In genomic region chr2:12011441-12011840, GRCm38 (mm10) we compare ENCODE assay signal across 15 mouse cellular contexts.
DNase-seq lines count a peak whose midpoint lies in the region; ATAC-seq and TF ChIP-seq lines count a peak whose summit lies in the region.
"Had no signal": no experiment of that assay in that cellular context is flagged by ENCODE, and none has a peak within 500 bp of the region (broad histone marks: within the 10 kb centered on the region; RNA-seq: fewer than 3 reads in every experiment).

No protein-coding gene starts in this region.

- no peak overlapping the region for H3K27ac ChIP-seq in hindbrain, postnatal 0 days
- H3K27ac ChIP-seq in hindbrain, embryonic 13.5 days, result no peak overlapping the region
- H3K27ac ChIP-seq in liver, embryonic 11.5 days (ENCODE audit: low read depth, low read length), result no peak overlapping the region
- H3K27ac ChIP-seq in liver, embryonic 12.5 days, result no peak overlapping the region
- peak overlapping the region; percentile 51 for H3K27ac ChIP-seq in heart, embryonic 13.5 days (replicated peaks)
- H3K27ac ChIP-seq: hindbrain, embryonic 15.5 days; macrophage; midbrain, embryonic 15.5 days; neural tube, embryonic 12.5 days; stomach, postnatal 0 days had no signal

- ATAC-seq in hindbrain, postnatal 0 days, result no peak; the same call in 1 of the 2 replicates
- ATAC-seq in hindbrain, embryonic 13.5 days (ENCODE audit: low FRiP score), result no peak
- peak; percentile 15; the same call in 1 of the 2 replicates for ATAC-seq in liver, embryonic 11.5 days (replicated peaks; ENCODE audit: low FRiP score)
- ATAC-seq in liver, embryonic 12.5 days, result no peak
- ATAC-seq in heart, embryonic 13.5 days (ENCODE audit: extremely low read depth, insufficient number of reproducible peaks, low FRiP score, low TSS enrichment), result no peak
- ATAC-seq in monocyte, adult 5-6 weeks (replicated peaks; ENCODE audit: insufficient number of reproducible peaks, low FRiP score, low TSS enrichment, poor library complexity, severe bottlenecking), result no peak
- ATAC-seq: forebrain, postnatal 0 days; midbrain, embryonic 15.5 days had no signal

- peak; percentile 4 for DNase-seq in hindbrain, postnatal 0 days (ENCODE audit: low spot score)
- no peak for DNase-seq in liver, embryonic 11.5 days (ENCODE audit: low spot score)
- DNase-seq in lung, postnatal 14 days, result peak; percentile 36
- DNase-seq: forebrain, postnatal 0 days; gastrocnemius, postnatal 14 days; spleen, adult 18-20 months had no signal

- no peaks in the 10 kb centered on the region for H3K9me3 ChIP-seq in hindbrain, postnatal 0 days (ENCODE audit: low read length)
- H3K9me3 ChIP-seq in hindbrain, embryonic 13.5 days, result no peaks in the 10 kb centered on the region
- no peaks in the 10 kb centered on the region for H3K9me3 ChIP-seq in liver, embryonic 11.5 days (ENCODE audit: control insufficient read depth, low read length)
- no peaks in the 10 kb centered on the region for H3K9me3 ChIP-seq in liver, embryonic 12.5 days (replicated peaks)
- H3K9me3 ChIP-seq in heart, embryonic 13.5 days, result no peaks in the 10 kb centered on the region
- H3K9me3 ChIP-seq: hindbrain, embryonic 15.5 days; midbrain, embryonic 15.5 days; neural tube, embryonic 12.5 days had no signal

- WGBS in hindbrain, postnatal 0 days, result 61% methylated on average over 3 of the region's 3 CpGs
- 63% methylated on average over 3 of the region's 3 CpGs for whole genome bisulfite sequencing in hindbrain, embryonic 13.5 days
- WGBS in liver, embryonic 11.5 days, result 26% methylated on average over 3 of the region's 3 CpGs
- WGBS in liver, embryonic 12.5 days (ENCODE audit: insufficient replicate concordance), result 16% methylated on average over 3 of the region's 3 CpGs
- 5% methylated on average over 3 of the region's 3 CpGs for WGBS in heart, embryonic 13.5 days

- no peaks in the 10 kb centered on the region for H3K4me1 ChIP-seq in hindbrain, postnatal 0 days (ENCODE audit: insufficient read depth, low read length)
- H3K4me1 ChIP-seq in hindbrain, embryonic 13.5 days (replicated peaks), result no peaks in the 10 kb centered on the region
- H3K4me1 ChIP-seq in liver, embryonic 11.5 days (replicated peaks; ENCODE audit: control insufficient read depth, insufficient read depth, low read length), result no peaks in the 10 kb centered on the region
- no peaks in the 10 kb centered on the region for H3K4me1 ChIP-seq in liver, embryonic 12.5 days
- H3K4me1 ChIP-seq in heart, embryonic 13.5 days, result peaks cover 10% of the 10 kb centered on the region
- H3K4me1 ChIP-seq: hindbrain, embryonic 15.5 days; midbrain, embryonic 15.5 days; neural tube, embryonic 12.5 days had no signal

- no peak overlapping the region for H3K9ac ChIP-seq in hindbrain, postnatal 0 days (replicated peaks; ENCODE audit: low read length)
- H3K9ac ChIP-seq in hindbrain, embryonic 13.5 days, result no peak overlapping the region
- no peak overlapping the region for H3K9ac ChIP-seq in liver, embryonic 11.5 days (ENCODE audit: low read depth, low read length)
- no peak overlapping the region for H3K9ac ChIP-seq in liver, embryonic 12.5 days
- no peak overlapping the region for H3K9ac ChIP-seq in heart, embryonic 13.5 days
- H3K9ac ChIP-seq: forebrain, postnatal 0 days; hindbrain, embryonic 15.5 days; midbrain, embryonic 15.5 days; neural tube, embryonic 12.5 days had no signal

- H3K4me2 ChIP-seq in hindbrain, postnatal 0 days (ENCODE audit: low read depth, low read length), result no peak overlapping the region
- no peak overlapping the region for H3K4me2 ChIP-seq in hindbrain, embryonic 13.5 days
- H3K4me2 ChIP-seq in liver, embryonic 11.5 days, result no peak overlapping the region
- H3K4me2 ChIP-seq in liver, embryonic 12.5 days, result no peak overlapping the region
- no peak overlapping the region for H3K4me2 ChIP-seq in heart, embryonic 13.5 days
- H3K4me2 ChIP-seq: hindbrain, embryonic 15.5 days; midbrain, embryonic 15.5 days; neural tube, embryonic 12.5 days had no signal

- no peaks in the 10 kb centered on the region for H3K27me3 ChIP-seq in hindbrain, postnatal 0 days (ENCODE audit: insufficient read depth, low read length)
- peaks cover 6% of the 10 kb centered on the region for H3K27me3 ChIP-seq in hindbrain, embryonic 13.5 days
- no peaks in the 10 kb centered on the region for H3K27me3 ChIP-seq in liver, embryonic 11.5 days (replicated peaks; ENCODE audit: control insufficient read depth, insufficient read depth, low read length)
- H3K27me3 ChIP-seq in liver, embryonic 12.5 days (replicated peaks), result no peaks in the 10 kb centered on the region
- no peaks in the 10 kb centered on the region for H3K27me3 ChIP-seq in heart, embryonic 13.5 days (replicated peaks)
- H3K27me3 ChIP-seq: hindbrain, embryonic 15.5 days; midbrain, embryonic 15.5 days had no signal

- no peak for TF ChIP-seq CTCF in hindbrain, postnatal 0 days (IDR thresholded peaks at IDR 0.05; ENCODE audit: low read depth)

- no peaks in the 10 kb centered on the region for H3K36me3 ChIP-seq in hindbrain, postnatal 0 days (ENCODE audit: insufficient read depth, low read length)
- no peaks in the 10 kb centered on the region for H3K36me3 ChIP-seq in hindbrain, embryonic 13.5 days
- no peaks in the 10 kb centered on the region for H3K36me3 ChIP-seq in liver, embryonic 11.5 days (ENCODE audit: control insufficient read depth, insufficient read depth, low read length)
- H3K36me3 ChIP-seq in liver, embryonic 12.5 days, result no peaks in the 10 kb centered on the region
- no peaks in the 10 kb centered on the region for H3K36me3 ChIP-seq in heart, embryonic 13.5 days
- H3K36me3 ChIP-seq: hindbrain, embryonic 15.5 days; midbrain, embryonic 15.5 days; neural tube, embryonic 12.5 days had no signal

- H3K4me3 ChIP-seq in hindbrain, postnatal 0 days (ENCODE audit: low read length), result no peak overlapping the region
- no peak overlapping the region for H3K4me3 ChIP-seq in hindbrain, embryonic 13.5 days
- no peak overlapping the region for H3K4me3 ChIP-seq in liver, embryonic 11.5 days (ENCODE audit: low read depth, low read length)
- H3K4me3 ChIP-seq in liver, embryonic 12.5 days, result no peak overlapping the region
- no peak overlapping the region for H3K4me3 ChIP-seq in heart, embryonic 13.5 days
- H3K4me3 ChIP-seq: hindbrain, embryonic 15.5 days; midbrain, embryonic 15.5 days; neural tube, embryonic 12.5 days had no signal
